In the genomic region with DNA sequence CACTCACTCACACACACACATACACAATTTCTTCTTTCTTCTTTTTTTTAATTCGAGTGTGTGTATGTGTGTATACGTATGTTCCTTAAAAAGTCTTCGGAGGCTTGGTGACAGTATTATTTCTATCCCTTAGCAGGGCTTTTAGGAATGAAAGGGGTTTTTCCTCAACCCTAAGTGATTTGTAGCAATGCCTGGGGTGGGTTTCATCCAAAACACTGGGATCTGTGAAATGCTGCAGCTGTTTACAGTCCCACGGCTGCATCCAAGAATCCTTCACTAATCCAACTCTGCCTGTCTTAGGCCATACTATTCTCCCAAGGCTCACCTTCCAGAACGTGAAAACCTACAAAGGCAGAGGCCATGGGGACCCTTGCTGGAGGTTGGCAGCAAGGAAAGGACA, we compare ENCODE assay signal across 15 mouse cellular contexts.
DNase-seq lines count a peak whose midpoint lies in the region; ATAC-seq and TF ChIP-seq lines count a peak whose summit lies in the region.
"Had no signal": no experiment of that assay in that cellular context is flagged by ENCODE, and none has a peak within 500 bp of the region (broad histone marks: within the 10 kb centered on the region; RNA-seq: fewer than 3 reads in every experiment).

No protein-coding gene starts in this region.

- no peak for TF ChIP-seq CTCF in spleen, adult 2 months (IDR thresholded peaks at IDR 0.05; ENCODE audit: extremely low read depth, insufficient read depth, insufficient read length, insufficient replicate concordance)
- TF ChIP-seq CTCF in thymus, adult 2 months (IDR thresholded peaks at IDR 0.05; ENCODE audit: borderline replicate concordance, control insufficient read depth, extremely low read depth, insufficient read depth, low read length, poor library complexity), result no peak

- no peaks in the 10 kb centered on the region for H3K27me3 ChIP-seq in kidney, embryonic 15.5 days
- H3K27me3 ChIP-seq in spleen, adult 2 months (ENCODE audit: control insufficient read depth, insufficient read depth, low read length), result no peaks in the 10 kb centered on the region
- H3K27me3 ChIP-seq in intestine, embryonic 16.5 days (replicated peaks; ENCODE audit: control insufficient read depth, insufficient read depth, low read length), result no peaks in the 10 kb centered on the region
- no peaks in the 10 kb centered on the region for H3K27me3 ChIP-seq in stomach, embryonic 16.5 days (ENCODE audit: control insufficient read depth, insufficient read depth, low read length)
- H3K27me3 ChIP-seq in thymus, adult 2 months (ENCODE audit: control insufficient read depth, insufficient read depth, low read length), result no peaks in the 10 kb centered on the region
- H3K27me3 ChIP-seq: CH12.LX; embryonic facial prominence, embryonic 12.5 days; forebrain, embryonic 13.5 days had no signal

- no peak for DNase-seq in kidney, postnatal 14 days
- DNase-seq in spleen, adult 2 months (ENCODE audit: low read depth in 1 of 2, low spot score in 2 of 2), result no peak
- no peak for DNase-seq in spleen, adult 12 weeks (ENCODE audit: low spot score)
- no peak for DNase-seq in thymus, adult 2 months
- DNase-seq: cerebellum, postnatal 14 days; gastrocnemius, postnatal 14 days had no signal

- no peak for TF ChIP-seq POLR2A in spleen, adult 2 months (IDR thresholded peaks at IDR 0.05; ENCODE audit: low read depth, low read length)
- TF ChIP-seq POLR2A in thymus, adult 2 months (IDR thresholded peaks at IDR 0.05; ENCODE audit: control insufficient read depth, extremely low read depth, insufficient read depth, low read length, poor library complexity), result no peak

- peaks cover 37% of the 10 kb centered on the region for H3K4me1 ChIP-seq in kidney, embryonic 15.5 days
- no peaks in the 10 kb centered on the region; the same call in 1 of the 2 replicates for H3K4me1 ChIP-seq in spleen, adult 2 months (ENCODE audit: control insufficient read depth, insufficient read depth, insufficient read length)
- H3K4me1 ChIP-seq in intestine, embryonic 16.5 days (ENCODE audit: control insufficient read depth, insufficient read depth, low read length), result peaks cover 24% of the 10 kb centered on the region
- peaks cover 23% of the 10 kb centered on the region for H3K4me1 ChIP-seq in stomach, embryonic 16.5 days (ENCODE audit: control insufficient read depth, insufficient read depth, low read length)
- peaks cover 8% of the 10 kb centered on the region for H3K4me1 ChIP-seq in thymus, adult 2 months (replicated peaks; ENCODE audit: control insufficient read depth, insufficient read depth, low read length)
- H3K4me1 ChIP-seq: embryonic facial prominence, embryonic 12.5 days had no signal

- H3K9ac ChIP-seq in kidney, embryonic 15.5 days, result no peak overlapping the region
- H3K9ac ChIP-seq in intestine, embryonic 16.5 days (ENCODE audit: low read depth, low read length), result no peak overlapping the region
- no peak overlapping the region for H3K9ac ChIP-seq in stomach, embryonic 16.5 days (ENCODE audit: low read length)
- H3K9ac ChIP-seq: embryonic facial prominence, embryonic 12.5 days; forebrain, embryonic 13.5 days had no signal

- no peak overlapping the region for H3K4me2 ChIP-seq in kidney, embryonic 15.5 days
- no peak overlapping the region for H3K4me2 ChIP-seq in intestine, embryonic 16.5 days (ENCODE audit: low read depth, low read length)
- no peak overlapping the region for H3K4me2 ChIP-seq in stomach, embryonic 16.5 days (ENCODE audit: low read depth, low read length)
- H3K4me2 ChIP-seq: forebrain, embryonic 13.5 days; liver, embryonic 11.5 days had no signal

- WGBS in kidney, embryonic 15.5 days, result 69% methylated on average over 5 of the region's 5 CpGs
- 91% methylated on average over 5 of the region's 5 CpGs for WGBS in spleen, adult 2 months
- 73% methylated on average over 5 of the region's 5 CpGs for WGBS in intestine, embryonic 16.5 days
- WGBS in stomach, embryonic 16.5 days, result 60% methylated on average over 5 of the region's 5 CpGs
- 94% methylated on average over 5 of the region's 5 CpGs for WGBS in thymus, adult 2 months

- peak; percentile 19; the same call in 1 of the 2 replicates for ATAC-seq in kidney, embryonic 15.5 days (replicated peaks; ENCODE audit: low FRiP score)
- ATAC-seq in intestine, embryonic 16.5 days, result 0 out of 2 replicates have a peak, but pooled peaks have one; percentile 11
- ATAC-seq in stomach, embryonic 16.5 days (ENCODE audit: insufficient read depth, low FRiP score), result 0 out of 2 replicates have a peak, but pooled peaks have one; percentile 22
- ATAC-seq in frontal cortex, adult (ENCODE audit: low TSS enrichment), result no peak
- ATAC-seq: forebrain, embryonic 13.5 days had no signal

- H3K36me3 ChIP-seq in kidney, embryonic 15.5 days, result no peaks in the 10 kb centered on the region
- no peaks in the 10 kb centered on the region for H3K36me3 ChIP-seq in spleen, adult 2 months (ENCODE audit: control insufficient read depth, insufficient read depth, low read length)
- H3K36me3 ChIP-seq in intestine, embryonic 16.5 days (ENCODE audit: control insufficient read depth, insufficient read depth, low read length), result no peaks in the 10 kb centered on the region
- H3K36me3 ChIP-seq in stomach, embryonic 16.5 days (ENCODE audit: control insufficient read depth, insufficient read depth, low read length), result no peaks in the 10 kb centered on the region
- H3K36me3 ChIP-seq in thymus, adult 2 months (ENCODE audit: control insufficient read depth, insufficient read depth, low read length), result no peaks in the 10 kb centered on the region
- H3K36me3 ChIP-seq: embryonic facial prominence, embryonic 12.5 days had no signal

- H3K27ac ChIP-seq in kidney, embryonic 15.5 days, result peak overlapping the region; percentile 77
- peak overlapping the region; percentile 39; the same call in 1 of the 2 replicates for H3K27ac ChIP-seq in spleen, adult 2 months (ENCODE audit: insufficient read depth, low read length)
- peak overlapping the region; percentile 87 for H3K27ac ChIP-seq in intestine, embryonic 16.5 days (ENCODE audit: low read length)
- peak overlapping the region; percentile 91 for H3K27ac ChIP-seq in stomach, embryonic 16.5 days (ENCODE audit: low read length)
- no peak overlapping the region for H3K27ac ChIP-seq in thymus, adult 2 months (ENCODE audit: control insufficient read depth, insufficient read depth, low read length)
- H3K27ac ChIP-seq: forebrain, embryonic 13.5 days; left cerebral cortex, adult 2 months had no signal

- H3K9me3 ChIP-seq in kidney, embryonic 15.5 days (replicated peaks), result no peaks in the 10 kb centered on the region
- no peaks in the 10 kb centered on the region for H3K9me3 ChIP-seq in intestine, embryonic 16.5 days (ENCODE audit: control insufficient read depth, low read length)
- H3K9me3 ChIP-seq in stomach, embryonic 16.5 days (replicated peaks; ENCODE audit: control insufficient read depth, low read length), result no peaks in the 10 kb centered on the region
- H3K9me3 ChIP-seq: embryonic facial prominence, embryonic 12.5 days; forebrain, embryonic 13.5 days had no signal

- H3K4me3 ChIP-seq in kidney, embryonic 15.5 days (replicated peaks), result no peak overlapping the region
- H3K4me3 ChIP-seq in spleen, adult 2 months (ENCODE audit: extremely low read depth, insufficient read depth, insufficient read length), result no peak overlapping the region
- H3K4me3 ChIP-seq in intestine, embryonic 16.5 days (ENCODE audit: low read length), result no peak overlapping the region
- no peak overlapping the region for H3K4me3 ChIP-seq in stomach, embryonic 16.5 days (replicated peaks; ENCODE audit: low read length)
- H3K4me3 ChIP-seq in thymus, adult 2 months (ENCODE audit: control insufficient read depth, insufficient read depth, low read length), result no peak overlapping the region
- H3K4me3 ChIP-seq: forebrain, embryonic 13.5 days; left cerebral cortex, adult 2 months had no signal
